Mouse (Mus musculus): ENCODE measurements around the gene Mfsd5.

- TF ChIP-seq CTCF (IDR thresholded peaks at IDR 0.05), result no peak
- TF ChIP-seq EP300 (IDR thresholded peaks at IDR 0.05), result no peak
These were observed 21.2 kb upstream of the Mfsd5 start for GRCm38 (mm10) chr15:102258076-102258470.
